Mouse (Mus musculus): ENCODE measurements around the gene Ephb2. TPM values are rescaled to one million over a fixed set of nuclear protein-coding genes. Genes with fewer than 3 reads are reported as not detected.

Gene Ephb2
- total and polyA plus RNA-seq, 3 experiments = 0.08 to 0.34 (median 0.33) TPM

GRCm38 (mm10) chr4:136749851-136750577 lies 85.8 kb downstream of the Ephb2 start:
- H3K27me3 ChIP-seq (ENCODE audit: insufficient read depth, low read length) = peaks cover 6% of the 10 kb centered on the region
- no peaks in the 10 kb centered on the region for H3K4me1 ChIP-seq (ENCODE audit: insufficient read depth, low read depth, low read length)
- ATAC-seq (ENCODE audit: extremely low read depth, insufficient number of reproducible peaks, low FRiP score, poor library complexity, severe bottlenecking) (no peak), DNase-seq (ENCODE audit: low spot score) (no peak)
- no peaks in the 10 kb centered on the region for H3K9me3 ChIP-seq (replicated peaks)
- TF ChIP-seq GATA2 (IDR thresholded peaks at IDR 0.05; ENCODE audit: borderline replicate concordance, low read depth, low read length) (no peak), POLR2AphosphoS5 (IDR thresholded peaks at IDR 0.05; ENCODE audit: insufficient replicate concordance, low read depth, low read length) (no peak), GATA1 (IDR thresholded peaks at IDR 0.05; ENCODE audit: borderline replicate concordance, low read length) (no peak), CTCF (IDR thresholded peaks at IDR 0.05; ENCODE audit: low read depth, low read length) (no peak), TAL1 (conservative IDR thresholded peaks at IDR 0.05; ENCODE audit: low read depth, low read length) (no peak)
- no peaks in the 10 kb centered on the region for H3K36me3 ChIP-seq (replicated peaks)
- no peak overlapping the region for H3K4me3 ChIP-seq (ENCODE audit: low read depth, low read length)

DNA sequence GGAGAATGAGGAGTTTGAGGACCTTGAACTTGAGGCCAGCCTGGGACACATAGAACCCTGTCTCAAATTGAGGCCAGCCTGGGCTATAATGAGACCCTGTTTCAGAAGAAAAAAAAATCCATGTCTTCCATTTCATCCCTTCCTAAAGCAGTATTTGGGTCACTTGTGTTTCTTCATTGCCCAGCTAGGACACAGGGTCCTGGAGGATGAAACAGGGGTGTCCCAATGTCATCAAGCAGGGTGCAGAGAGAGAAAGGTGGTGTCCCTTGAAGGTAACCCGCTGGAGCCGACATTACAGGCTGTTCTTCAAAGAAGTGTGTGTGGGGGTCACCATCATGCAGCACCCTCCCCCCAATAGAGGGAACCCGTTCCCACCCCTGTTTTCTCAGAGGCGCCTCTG lies 86.4 kb downstream of the Ephb2 start:
- Histone ChIP-seq H3K27me3 (ENCODE audit: insufficient read depth, low read length) (peaks cover 6% of the 10 kb centered on the region), H3K4me3 (ENCODE audit: low read depth, low read length) (no peak overlapping the region), H3K9me3 (replicated peaks) (no peaks in the 10 kb centered on the region), H3K36me3 (replicated peaks) (no peaks in the 10 kb centered on the region), H3K4me1 (ENCODE audit: insufficient read depth, low read depth, low read length) (no peaks in the 10 kb centered on the region)
- no peak for TF ChIP-seq TAL1 (conservative IDR thresholded peaks at IDR 0.05; ENCODE audit: low read depth, low read length)
- no peak for TF ChIP-seq GATA1 (IDR thresholded peaks at IDR 0.05; ENCODE audit: borderline replicate concordance, low read length)
- TF ChIP-seq GATA2 (IDR thresholded peaks at IDR 0.05; ENCODE audit: borderline replicate concordance, low read depth, low read length) = no peak
- TF ChIP-seq CTCF (IDR thresholded peaks at IDR 0.05; ENCODE audit: low read depth, low read length) = no peak
- no peak for TF ChIP-seq POLR2AphosphoS5 (IDR thresholded peaks at IDR 0.05; ENCODE audit: insufficient replicate concordance, low read depth, low read length)
- ATAC-seq (ENCODE audit: extremely low read depth, insufficient number of reproducible peaks, low FRiP score, poor library complexity, severe bottlenecking) = no peak
- no peak for DNase-seq (ENCODE audit: low spot score)

DNA sequence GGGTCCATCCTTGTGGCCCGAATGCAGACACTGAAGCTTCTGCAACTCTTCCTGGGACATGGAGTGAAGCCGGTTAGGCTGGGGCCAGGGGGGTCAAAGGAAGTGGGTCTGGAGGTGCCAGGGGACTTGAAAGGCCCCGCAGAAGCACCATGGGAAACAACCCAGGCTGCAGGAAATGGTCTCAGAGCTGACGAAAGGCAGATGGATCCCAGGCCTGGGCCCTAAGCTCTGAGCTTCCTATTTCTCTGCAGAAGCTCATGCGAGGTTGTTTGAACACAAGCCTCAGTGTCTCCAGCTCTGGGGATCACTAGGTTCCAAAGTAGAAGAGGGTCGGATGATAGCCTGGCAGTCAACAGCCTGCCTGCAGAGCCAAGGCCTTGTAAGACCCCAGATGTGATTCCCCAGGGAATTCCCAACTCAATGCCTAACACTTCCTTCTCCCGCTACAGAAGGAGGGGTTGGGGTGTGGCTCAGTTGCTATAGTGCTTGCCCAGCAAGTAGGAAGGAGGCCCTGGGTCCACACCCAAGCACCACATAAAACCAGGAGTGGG lies 86.9 kb downstream of the Ephb2 start:
- no peak for ATAC-seq (ENCODE audit: extremely low read depth, insufficient number of reproducible peaks, low FRiP score, poor library complexity, severe bottlenecking)
- DNase-seq (ENCODE audit: low spot score) = no peak
- no peaks in the 10 kb centered on the region for H3K36me3 ChIP-seq (replicated peaks)
- no peak for TF ChIP-seq GATA1 (IDR thresholded peaks at IDR 0.05; ENCODE audit: borderline replicate concordance, low read length)
- H3K4me3 ChIP-seq (ENCODE audit: low read depth, low read length) = no peak overlapping the region
- H3K9me3 ChIP-seq (replicated peaks) = no peaks in the 10 kb centered on the region
- no peaks in the 10 kb centered on the region for H3K4me1 ChIP-seq (ENCODE audit: insufficient read depth, low read depth, low read length)
- H3K27me3 ChIP-seq (ENCODE audit: insufficient read depth, low read length) = peaks cover 6% of the 10 kb centered on the region

DNA sequence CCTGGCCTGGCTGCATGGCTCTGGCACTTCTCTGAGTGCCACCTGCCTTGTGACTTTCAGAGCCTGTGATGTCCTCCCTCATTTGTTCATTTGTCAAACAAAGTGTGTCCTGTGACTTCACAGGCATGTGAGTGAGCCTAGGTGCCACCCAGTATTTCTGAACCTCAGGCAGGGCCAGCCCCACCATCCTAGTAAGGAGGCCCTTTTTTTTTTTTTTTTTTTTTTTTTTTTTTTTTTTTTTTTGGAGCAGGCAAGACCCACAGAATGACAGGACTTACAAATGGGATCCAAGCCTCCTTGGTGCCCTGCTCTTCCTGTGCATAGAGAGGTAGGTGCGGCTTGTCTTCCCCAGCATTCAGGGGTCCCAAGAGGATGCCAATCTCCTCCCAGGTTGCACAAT lies 89.3 kb downstream of the Ephb2 start:
- H3K9me3 ChIP-seq (replicated peaks) = no peaks in the 10 kb centered on the region
- peaks cover 8% of the 10 kb centered on the region; the same call in 1 of the 2 replicates for H3K27me3 ChIP-seq (ENCODE audit: insufficient read depth, low read length)
- H3K4me1 ChIP-seq (ENCODE audit: insufficient read depth, low read depth, low read length) = no peaks in the 10 kb centered on the region
- TF ChIP-seq CTCF (IDR thresholded peaks at IDR 0.05; ENCODE audit: low read depth, low read length) (no peak), POLR2AphosphoS5 (IDR thresholded peaks at IDR 0.05; ENCODE audit: insufficient replicate concordance, low read depth, low read length) (no peak), TAL1 (conservative IDR thresholded peaks at IDR 0.05; ENCODE audit: low read depth, low read length) (no peak), GATA1 (IDR thresholded peaks at IDR 0.05; ENCODE audit: borderline replicate concordance, low read length) (no peak), GATA2 (IDR thresholded peaks at IDR 0.05; ENCODE audit: borderline replicate concordance, low read depth, low read length) (no peak)
- no peaks in the 10 kb centered on the region for H3K36me3 ChIP-seq (replicated peaks)
- DNase-seq (ENCODE audit: low spot score) = no peak
- no peak overlapping the region for H3K4me3 ChIP-seq (ENCODE audit: low read depth, low read length)
- no peak for ATAC-seq (ENCODE audit: extremely low read depth, insufficient number of reproducible peaks, low FRiP score, poor library complexity, severe bottlenecking)

DNA sequence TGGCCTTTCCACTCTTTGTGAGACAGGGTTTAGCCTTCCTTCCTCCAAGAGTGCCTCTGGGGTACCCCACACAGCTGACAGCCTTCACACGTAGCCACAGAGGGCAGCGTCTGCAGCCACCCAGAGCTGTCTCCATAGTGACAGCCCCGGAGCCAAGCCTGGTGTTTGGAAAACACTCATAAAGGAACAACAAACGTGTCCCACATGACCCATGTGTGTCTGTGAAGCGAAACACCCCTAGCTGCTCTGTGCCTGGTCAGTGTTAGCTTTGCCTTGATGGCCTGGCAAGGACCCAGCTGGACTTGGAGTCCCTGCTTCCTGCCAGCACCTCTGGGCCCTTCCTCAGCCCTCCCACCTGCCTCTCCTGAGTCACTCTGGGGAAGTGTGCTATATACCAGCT lies 93.1 kb downstream of the Ephb2 start:
- H3K4me1 ChIP-seq (ENCODE audit: insufficient read depth, low read depth, low read length) = no peaks in the 10 kb centered on the region; the same call in 1 of the 2 replicates
- H3K27me3 ChIP-seq (ENCODE audit: insufficient read depth, low read length) = peaks cover 7% of the 10 kb centered on the region; the same call in 1 of the 2 replicates
- TF ChIP-seq POLR2AphosphoS5 (IDR thresholded peaks at IDR 0.05; ENCODE audit: insufficient replicate concordance, low read depth, low read length) (no peak), TAL1 (conservative IDR thresholded peaks at IDR 0.05; ENCODE audit: low read depth, low read length) (no peak), CTCF (IDR thresholded peaks at IDR 0.05; ENCODE audit: low read depth, low read length) (no peak), GATA1 (IDR thresholded peaks at IDR 0.05; ENCODE audit: borderline replicate concordance, low read length) (no peak), GATA2 (IDR thresholded peaks at IDR 0.05; ENCODE audit: borderline replicate concordance, low read depth, low read length) (no peak)
- no peaks in the 10 kb centered on the region for H3K9me3 ChIP-seq (replicated peaks)
- no peaks in the 10 kb centered on the region for H3K36me3 ChIP-seq (replicated peaks)
- no peak overlapping the region for H3K4me3 ChIP-seq (ENCODE audit: low read depth, low read length)
- no peak for ATAC-seq (ENCODE audit: extremely low read depth, insufficient number of reproducible peaks, low FRiP score, poor library complexity, severe bottlenecking)
- no peak for DNase-seq (ENCODE audit: low spot score)

DNA sequence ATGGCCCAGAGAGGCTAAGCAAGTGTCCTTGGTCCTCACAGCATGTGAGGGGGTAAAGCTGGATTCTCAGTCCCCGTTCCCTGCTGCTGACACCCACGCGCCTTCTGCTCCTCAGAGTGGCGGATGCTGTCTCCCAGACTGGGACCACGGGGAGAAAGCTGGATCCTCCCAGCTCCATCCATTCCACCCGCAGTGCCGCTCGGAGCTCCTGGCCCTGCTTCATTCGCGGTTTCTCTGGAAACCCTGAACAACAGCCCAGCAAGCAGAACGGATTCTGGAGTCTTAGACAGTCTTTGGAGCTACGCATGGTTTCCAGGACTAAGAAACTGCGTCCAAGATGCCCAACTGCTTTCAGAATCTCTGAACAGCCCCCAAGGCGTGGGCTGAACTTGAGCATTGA lies 93.9 kb downstream of the Ephb2 start:
- Histone ChIP-seq H3K36me3 (replicated peaks) (no peaks in the 10 kb centered on the region), H3K27me3 (ENCODE audit: insufficient read depth, low read length) (peaks cover 7% of the 10 kb centered on the region; the same call in 1 of the 2 replicates), H3K4me1 (ENCODE audit: insufficient read depth, low read depth, low read length) (no peaks in the 10 kb centered on the region; the same call in 1 of the 2 replicates), H3K9me3 (replicated peaks) (no peaks in the 10 kb centered on the region), H3K4me3 (ENCODE audit: low read depth, low read length) (no peak overlapping the region)
- ATAC-seq (ENCODE audit: extremely low read depth, insufficient number of reproducible peaks, low FRiP score, poor library complexity, severe bottlenecking) (no peak), DNase-seq (ENCODE audit: low spot score) (no peak)
- no peak for TF ChIP-seq GATA1 (IDR thresholded peaks at IDR 0.05; ENCODE audit: borderline replicate concordance, low read length)
